Comparison of ENCODE assay signal across 8 mouse cellular contexts in genomic region chr10:34282420-34283238, GRCm38 (mm10). TPM values are rescaled to one million over a fixed set of nuclear protein-coding genes. Genes with fewer than 3 reads are reported as not detected.
DNase-seq lines count a peak whose midpoint lies in the region; ATAC-seq lines count a peak whose summit lies in the region.

No protein-coding gene starts in this region.

- ATAC-seq in forebrain, embryonic 14.5 days, result no peak; the same call in none of the 2 replicates
- ATAC-seq in hindbrain, embryonic 11.5 days (ENCODE audit: low FRiP score), result peak; percentile 45

- peak overlapping the region; percentile 86 for H3K4me2 ChIP-seq in forebrain, embryonic 14.5 days (ENCODE audit: low read length)
- peak overlapping the region; percentile 81 for H3K4me2 ChIP-seq in hindbrain, embryonic 11.5 days (replicated peaks; ENCODE audit: low read depth, low read length)

- H3K4me1 ChIP-seq in forebrain, embryonic 14.5 days (ENCODE audit: control insufficient read depth, insufficient read depth, low read length), result peaks cover 17% of the 10 kb centered on the region
- H3K4me1 ChIP-seq in hindbrain, embryonic 11.5 days (replicated peaks; ENCODE audit: control insufficient read depth, insufficient read depth, low read length), result peaks cover 3% of the 10 kb centered on the region; the same call in 1 of the 2 replicates

- H3K36me3 ChIP-seq in forebrain, embryonic 14.5 days (ENCODE audit: control insufficient read depth, insufficient read depth, low read length), result peaks cover 5% of the 10 kb centered on the region; the same call in 1 of the 2 replicates
- no peaks in the 10 kb centered on the region for H3K36me3 ChIP-seq in hindbrain, embryonic 11.5 days (ENCODE audit: control insufficient read depth, insufficient read depth, low read length)

- H3K9me3 ChIP-seq in forebrain, embryonic 14.5 days (replicated peaks; ENCODE audit: control insufficient read depth, low read length), result no peaks in the 10 kb centered on the region
- H3K9me3 ChIP-seq in hindbrain, embryonic 11.5 days (ENCODE audit: control insufficient read depth, low read length), result no peaks in the 10 kb centered on the region

- peak overlapping the region; percentile 88 for H3K27ac ChIP-seq in forebrain, embryonic 14.5 days (ENCODE audit: low read depth, low read length)
- peak overlapping the region; percentile 64 for H3K27ac ChIP-seq in hindbrain, embryonic 11.5 days (ENCODE audit: low read depth, low read length)

- peak overlapping the region; percentile 94 for H3K4me3 ChIP-seq in forebrain, embryonic 14.5 days (ENCODE audit: low read depth, low read length)
- peak overlapping the region; percentile 87 for H3K4me3 ChIP-seq in hindbrain, embryonic 11.5 days (ENCODE audit: low read depth, low read length)

- intact Hi-C loops in heart, postnatal 25 days (cut with DNase I), result loop anchor here (2.0 to 5.0 kb wide), 6 partner anchors 14 to 245 kb away; partner anchors contain the start of genes Calhm5, Dse, Trappc3l and Tspyl4

- H3K27me3 ChIP-seq in forebrain, embryonic 14.5 days (replicated peaks; ENCODE audit: control insufficient read depth, insufficient read depth, low read length), result no peaks in the 10 kb centered on the region
- no peaks in the 10 kb centered on the region for H3K27me3 ChIP-seq in hindbrain, embryonic 11.5 days (ENCODE audit: control insufficient read depth, insufficient read depth, low read length)

- 4% methylated on average over 47 of the region's 47 CpGs for WGBS in forebrain, embryonic 14.5 days
- 4% methylated on average over 46 of the region's 47 CpGs for WGBS in hindbrain, embryonic 11.5 days

- H3K9ac ChIP-seq in forebrain, embryonic 14.5 days (ENCODE audit: low read length), result peak overlapping the region; percentile 96
- peak overlapping the region; percentile 80 for H3K9ac ChIP-seq in hindbrain, embryonic 11.5 days (ENCODE audit: low read depth, low read length)

- DNase-seq in heart, adult 11 months, result peak; percentile 97
- no peak for DNase-seq in heart, postnatal 25 days (ENCODE audit: low spot score)
- DNase-seq in cerebellum, adult 11 months, result peak; percentile 58
- DNase-seq in forebrain, embryonic 14.5 days (ENCODE audit: low spot score), result peak; percentile 39
- peak; percentile 56 for DNase-seq in hindbrain, embryonic 11.5 days (ENCODE audit: low spot score)
- peak; percentile 49 to 55 for DNase-seq in layer of hippocampus, postnatal 25 days (ENCODE audit: extremely low spot score in 1 of 2, low spot score in 1 of 2)
- DNase-seq in lung, postnatal 25 days (ENCODE audit: low spot score), result peak; percentile 34
- peak; percentile 41 for DNase-seq in right cerebral cortex, postnatal 14 days

RNA-seq across cellular contexts. Expression of gene Tspyl1, which starts 0.6 kb away (rescaled TPM):
- 10 to 100 TPM; 53.9 to 58.5 TPM for total RNA-seq in heart, postnatal 25 days (2021)
- polyA plus RNA-seq in forebrain, embryonic 14.5 days (2014; fragmentation: Nextera tagmentation; extraction: Ambion mirVana), result 70.6 and 75.6 TPM in 2 replicates
- 80.5 and 82.8 TPM in 2 replicates for polyA plus RNA-seq in hindbrain, embryonic 11.5 days (2014; fragmentation: Nextera tagmentation; extraction: Ambion mirVana)
- 100 to 1,000 TPM; 145 to 155 TPM for total RNA-seq in layer of hippocampus, postnatal 25 days (2021)

RNA-seq across cellular contexts. Expression of gene Tspyl4, which starts 14.6 kb away (rescaled TPM):
- 10 to 100 TPM in 1 of 2 experiments, 1 to 10 TPM in 1; 8.4 to 10.7 TPM for total RNA-seq in heart, postnatal 25 days (2021)
- 88.2 and 103 TPM in 2 replicates for polyA plus RNA-seq in forebrain, embryonic 14.5 days (2014; fragmentation: Nextera tagmentation; extraction: Ambion mirVana)
- 31.0 and 38.7 TPM in 2 replicates for polyA plus RNA-seq in hindbrain, embryonic 11.5 days (2014; fragmentation: Nextera tagmentation; extraction: Ambion mirVana)
- 100 to 1,000 TPM; 342 to 371 TPM for total RNA-seq in layer of hippocampus, postnatal 25 days (2021)

Comparison
In these comparisons a context has a peak if more than half of its experiments do, and no peak if none do; other contexts are left out.
1. RNA of gene Tspyl4, which starts 14.6 kb away (total RNA-seq): 342 to 371 TPM in layer of hippocampus, postnatal 25 days; 8.4 to 10.7 TPM in heart, postnatal 25 days; every median in the first group is over 10 times any median in the second.